Mouse (Mus musculus) heart, adult 2 months (tissue): Measurements from ENCODE around the gene Rad51d. TPM values are rescaled to one million over a fixed set of nuclear protein-coding genes. Genes with fewer than 3 reads are reported as not detected.

ENCODE experiments used
- DNase-seq, 2 experiments: peaks; one replicate each; pipeline ENCODE4 v3.0.0; 2021
- H3K27ac ChIP-seq: fragments of 200-600 bp; 2 replicates; pipeline ENCODE4 v1.8.1; 2022
- H3K27me3 ChIP-seq: fragments of 200-500 bp; 2 replicates; pipeline ENCODE4 v1.6.1; 2012; ENCODE audit warnings: mild to moderate bottlenecking, low read length, inconsistent platforms, mixed read lengths; ENCODE audit not compliant: control insufficient read depth, insufficient read depth
- H3K36me3 ChIP-seq: fragments of 200-500 bp; 2 replicates; pipeline ENCODE4 v1.6.1; 2012; ENCODE audit warnings: low read length, inconsistent platforms; ENCODE audit not compliant: control insufficient read depth, insufficient read depth
- H3K4me1 ChIP-seq: fragments of 200-500 bp; 2 replicates; pipeline ENCODE4 v1.6.1; 2011; ENCODE audit warnings: low read length; ENCODE audit not compliant: control insufficient read depth, insufficient read depth
- H3K4me3 ChIP-seq: fragments of 200-600 bp; 2 replicates; pipeline ENCODE4 v1.8.1; 2022
- H3K79me2 ChIP-seq: fragments of 200-500 bp; replicated peaks from 2 replicates; pipeline ENCODE4 v1.6.1; 2012; ENCODE audit warnings: mild to moderate bottlenecking, inconsistent platforms, low read length, moderate library complexity, mixed read lengths; ENCODE audit not compliant: control insufficient read depth, insufficient read depth
- H3K9ac ChIP-seq: fragments of 200-500 bp; 2 replicates; pipeline ENCODE4 v1.6.1; 2012; ENCODE audit warnings: low read depth, mild to moderate bottlenecking, control low read depth, inconsistent platforms, low read length, mixed read lengths
- CTCF ChIP-seq: fragments of 200-600 bp; IDR thresholded peaks from 2 replicates; pipeline ENCODE4 v1.8.1; 2022; ENCODE audit warnings: antibody characterized with exemption, mild to moderate bottlenecking, moderate library complexity
- EP300 ChIP-seq: fragments of 200-500 bp; IDR thresholded peaks from 2 replicates; pipeline ENCODE4 v1.6.1; 2011; ENCODE audit warnings: low read depth, low read length, control low read depth; ENCODE audit not compliant: insufficient read depth
- POLR2A ChIP-seq: fragments of 200-500 bp; IDR thresholded peaks from 2 replicates; pipeline ENCODE4 v1.6.1; 2011; ENCODE audit warnings: mild to moderate bottlenecking, low read depth, low read length, control low read depth; ENCODE audit not compliant: insufficient read depth
- intact Hi-C: fragments of 180-260 bp; cut with DNase I; formaldehyde crosslinking; loops from one replicate; pipeline ENCODE4 v1.15.1; 2025
- polyA plus RNA-seq: library from polyadenylated mRNA; depleted of rRNA; stranded (reverse); fragments of >200 nt; gene quantifications from 2 replicates; pipeline ENCODE4 v1.2.3, GENCODE M21; 2012; rRNA removed
- total RNA-seq, 2 experiments: library from RNA; stranded (reverse); gene quantifications; 2 replicates each; pipeline ENCODE4 v1.2.3; 2021

The Rad51d gene
- total and polyA plus RNA-seq, 3 experiments: 8.5 to 9.5 (median 8.6) TPM

DNA sequence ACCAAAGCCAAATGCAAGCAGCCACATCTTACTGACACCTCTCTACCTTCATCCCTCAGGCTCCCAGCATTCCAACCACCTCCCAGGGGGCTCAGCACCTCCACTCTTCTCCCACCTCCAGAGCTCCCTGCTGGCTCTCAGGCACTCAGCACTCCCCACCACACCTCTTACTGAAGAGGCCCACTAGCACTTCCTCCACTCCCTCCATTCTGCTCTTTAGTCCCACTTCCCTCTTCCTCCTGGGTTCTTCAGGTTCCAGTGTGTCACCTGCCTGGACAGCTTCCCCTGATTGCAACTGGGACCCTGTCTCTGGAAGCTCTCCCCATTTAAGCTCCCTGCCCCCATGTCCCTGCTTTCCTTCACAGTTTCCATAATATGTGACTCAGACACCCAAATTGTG is 63.6 kb downstream of the Rad51d start:
- no peak overlapping the region for H3K27ac ChIP-seq
- DNase-seq: no peak
- TF ChIP-seq POLR2A (no peak), CTCF (no peak), EP300 (no peak)
- H3K79me2 ChIP-seq: no peaks in the 10 kb centered on the region
- peaks cover 2% of the 10 kb centered on the region; the same call in 1 of the 2 replicates for H3K36me3 ChIP-seq
- no peak overlapping the region for H3K9ac ChIP-seq
- no peaks in the 10 kb centered on the region; the same call in 1 of the 2 replicates for H3K4me1 ChIP-seq
- intact Hi-C loops: no loop called here
- no peak overlapping the region for H3K4me3 ChIP-seq
- no peaks in the 10 kb centered on the region for H3K27me3 ChIP-seq

Other genes with a start within 250 kb of the Rad51d start
- under 1 TPM; 0.21 to 0.41 TPM for gene Cct6b, start 126.3 kb downstream of the Rad51d start, total RNA-seq
- gene Cct6b, start 126.3 kb downstream of the Rad51d start, polyA plus RNA-seq: 0.21 TPM in 1 of 2 replicates, not detected in the other
- gene Zfp830, start 126.3 kb downstream of the Rad51d start, total RNA-seq: 10 to 100 TPM; 12.8 to 15.1 TPM
- 4.4 and 5.7 TPM in 2 replicates for gene Zfp830, start 126.3 kb downstream of the Rad51d start, polyA plus RNA-seq
- gene Lig3, start 109.5 kb downstream of the Rad51d start, total RNA-seq: 10 to 100 TPM; 14.4 to 20.0 TPM
- gene Lig3, start 109.5 kb downstream of the Rad51d start, polyA plus RNA-seq: 9.2 and 15.5 TPM in 2 replicates
- gene Rffl, start 19.4 kb downstream of the Rad51d start, total RNA-seq: 1 to 10 TPM; 4.0 to 4.3 TPM
- gene Rffl, start 19.4 kb downstream of the Rad51d start, polyA plus RNA-seq: 4.6 and 5.9 TPM in 2 replicates
- not detected for gene Fndc8, start 1.5 kb upstream of the Rad51d start, total RNA-seq
- 0.06 TPM in 1 of 2 replicates, not detected in the other for gene Fndc8, start 1.5 kb upstream of the Rad51d start, polyA plus RNA-seq
- 10 to 100 TPM in 1 of 2 experiments, 1 to 10 TPM in 1; 8.4 to 11.4 TPM for gene Nle1, start 17.8 kb upstream of the Rad51d start, total RNA-seq
- gene Nle1, start 17.8 kb upstream of the Rad51d start, polyA plus RNA-seq: 17.7 and 24.0 TPM in 2 replicates
- 100 to 1,000 TPM; 167 to 190 TPM for gene Unc45b, start 19.9 kb upstream of the Rad51d start, total RNA-seq
- gene Unc45b, start 19.9 kb upstream of the Rad51d start, polyA plus RNA-seq: 107 and 159 TPM in 2 replicates
- gene Slfn5, start 60.7 kb upstream of the Rad51d start, total RNA-seq: 10 to 100 TPM; 54.1 to 59.2 TPM
- gene Slfn5, start 60.7 kb upstream of the Rad51d start, polyA plus RNA-seq: 17.9 and 41.8 TPM in 2 replicates
- under 1 TPM; 0.82 to 0.99 TPM for gene Slfn9, start 101.2 kb upstream of the Rad51d start, total RNA-seq
- gene Slfn9, start 101.2 kb upstream of the Rad51d start, polyA plus RNA-seq: 0.20 and 0.53 TPM in 2 replicates
- gene Slfn8, start 130.2 kb upstream of the Rad51d start, total RNA-seq: under 1 TPM; 0.47 to 0.91 TPM
- gene Slfn8, start 130.2 kb upstream of the Rad51d start, polyA plus RNA-seq: 0.51 and 0.82 TPM in 2 replicates
- 1 to 10 TPM; 3.4 to 4.3 TPM for gene Slfn2, start 174.5 kb upstream of the Rad51d start, total RNA-seq
- gene Slfn2, start 174.5 kb upstream of the Rad51d start, polyA plus RNA-seq: 3.8 and 4.8 TPM in 2 replicates
- under 1 TPM in 1 of 2 experiments, not detected in 1; 0.32 TPM for gene Slfn1, start 226.2 kb upstream of the Rad51d start, total RNA-seq
- gene Slfn1, start 226.2 kb upstream of the Rad51d start, polyA plus RNA-seq: 0.50 and 0.84 TPM in 2 replicates